Mouse (Mus musculus) liver, postnatal 0 days (tissue): ENCODE measurements around the gene Miip.

Experiments used
- CTCF ChIP-seq: sonication (generic); IDR thresholded peaks from 2 replicates; pipeline ENCODE4 v1.5.1; 2016; ENCODE audit warnings: antibody characterized with exemption, low read depth
- EP300 ChIP-seq: IDR thresholded peaks from 2 replicates; pipeline ENCODE4 v1.6.1; 2016; ENCODE audit warnings: antibody characterized with exemption, low read depth, mild to moderate bottlenecking

- TF ChIP-seq CTCF (no peak), EP300 (no peak)
These were observed 27.3 kb upstream of the Miip start for GRCm38 (mm10) chr4:147895815-147896330.
